Mouse (Mus musculus) adrenal gland, adult 18-20 months (tissue): ENCODE data around the gene Shc3. TPM values are rescaled to one million over a fixed set of nuclear protein-coding genes. Genes with fewer than 3 reads are reported as not detected.

Source experiments
- DNase-seq, 2 experiments: peaks; one replicate each; pipeline ENCODE4 v3.0.0; 2021 to 2022; ENCODE audit warnings: low spot score in 2 of 2
- long read RNA-seq, 2 experiments: library from polyadenylated mRNA; stranded (forward); transcript quantifications; one replicate each; pipeline ENCODE4 v2.0.0; 2021
- total RNA-seq, 2 experiments: library from RNA; stranded (reverse); gene quantifications; 1 replicate in 1 of 2; 2 replicates in 1 of 2; pipeline ENCODE4 v1.2.3; 2021

Shc3 gene
- 1 to 10 TPM in 1 of 2 experiments, under 1 TPM in 1; 0.83 to 1.3 TPM for total RNA-seq
- long read RNA-seq, experiment 1, result 0 reads
- long read RNA-seq, experiment 2, partial matches to known transcripts, result 1 of 1 reads
- long read RNA-seq, experiment 2, other reads (novel, unspliced or antisense), result 0 of 1 reads

GRCm38 (mm10) chr13:51568911-51569684 lies at the start of gene Shc3:
Gene Shc3 (minus strand): TSS chr13:51569419.
- peak; percentile 43 to 44 for DNase-seq

- no peak for DNase-seq
Measured at GRCm38 (mm10) chr13:51618602-51619001, 49.4 kb upstream of the Shc3 start.

GRCm38 (mm10) chr13:51617861-51618260 lies 48.6 kb upstream of the Shc3 start:
- DNase-seq, result peak; percentile 55 to 57

GRCm38 (mm10) chr13:51617306-51617705 lies 48.1 kb upstream of the Shc3 start:
- no peak for DNase-seq

GRCm38 (mm10) chr13:51616417-51617044 lies 47.3 kb upstream of the Shc3 start:
- no peak for DNase-seq

GRCm38 (mm10) chr13:51615815-51616214 lies 46.6 kb upstream of the Shc3 start:
- DNase-seq, result no peak

- DNase-seq, result no peak
Measured at GRCm38 (mm10) chr13:51611500-51611899, 42.3 kb upstream of the Shc3 start.

GRCm38 (mm10) chr13:51611060-51611459 lies 41.8 kb upstream of the Shc3 start:
- no peak for DNase-seq

GRCm38 (mm10) chr13:51609231-51609630 lies 40.0 kb upstream of the Shc3 start:
- no peak for DNase-seq

- no peak for DNase-seq
Measured at GRCm38 (mm10) chr13:51603894-51604244, 34.6 kb upstream of the Shc3 start.

- DNase-seq, result no peak
Measured at GRCm38 (mm10) chr13:51603221-51603893, 34.1 kb upstream of the Shc3 start.

- no peak for DNase-seq
Measured at GRCm38 (mm10) chr13:51602764-51603163, 33.5 kb upstream of the Shc3 start.

- no peak for DNase-seq
Measured at GRCm38 (mm10) chr13:51600169-51600568, 30.9 kb upstream of the Shc3 start.

- DNase-seq, result no peak
Measured at GRCm38 (mm10) chr13:51598063-51598462, 28.8 kb upstream of the Shc3 start.

- no peak for DNase-seq
Measured at GRCm38 (mm10) chr13:51595404-51595803, 26.2 kb upstream of the Shc3 start.

- no peak for DNase-seq
Measured at GRCm38 (mm10) chr13:51594656-51595311, 25.6 kb upstream of the Shc3 start.

- no peak for DNase-seq
Measured at GRCm38 (mm10) chr13:51588005-51588404, 18.8 kb upstream of the Shc3 start.

GRCm38 (mm10) chr13:51582204-51582603 lies 13.0 kb upstream of the Shc3 start:
- no peak for DNase-seq

- no peak for DNase-seq
Measured at GRCm38 (mm10) chr13:51580263-51581044, 11.2 kb upstream of the Shc3 start.

GRCm38 (mm10) chr13:51573849-51574248 lies 4.6 kb upstream of the Shc3 start:
- no peak for DNase-seq

- DNase-seq, result no peak
Measured at GRCm38 (mm10) chr13:51570111-51570510, 892 bp upstream of the Shc3 start.
